Mouse (Mus musculus) right cerebral cortex, postnatal 4 days (tissue): ENCODE measurements around the gene Rbmy.
"Not testable (repeated sequence)": the region's sequence is repeated elsewhere in the genome, so short reads cannot be mapped to it uniquely, and the experiment has no call there.

Source experiments
- DNase-seq: peaks from one replicate; pipeline ENCODE4 v3.0.0-alpha.2; 2022

Rbmy gene

DNA sequence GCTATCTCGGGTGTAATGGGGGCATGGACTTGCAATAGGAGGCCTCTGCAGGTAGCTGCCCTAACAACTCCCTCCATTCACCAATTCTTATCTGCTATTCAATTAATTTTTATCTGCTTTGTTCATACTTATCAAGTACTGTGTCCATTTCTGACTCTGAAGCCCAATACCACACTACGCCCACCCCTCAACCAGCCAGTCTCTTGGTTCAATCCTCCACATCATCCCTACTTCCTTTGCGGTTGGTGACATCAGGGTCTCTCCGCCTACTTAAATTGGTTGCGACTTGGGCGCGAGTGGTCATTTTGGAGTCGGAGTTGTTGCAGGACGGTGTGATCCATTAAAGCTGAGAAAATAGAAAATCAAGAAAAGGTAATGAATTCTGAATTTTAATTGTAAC, at the start of gene Rbmy, which contains the start of gene Gm10256:
Gene Rbmy (plus strand): TSS at position 301 of the 400 bp plus-strand sequence.
Gene Gm10256 (plus strand): TSS at position 320 of the 400 bp plus-strand sequence.
- DNase-seq = not testable (repeated sequence)

DNA sequence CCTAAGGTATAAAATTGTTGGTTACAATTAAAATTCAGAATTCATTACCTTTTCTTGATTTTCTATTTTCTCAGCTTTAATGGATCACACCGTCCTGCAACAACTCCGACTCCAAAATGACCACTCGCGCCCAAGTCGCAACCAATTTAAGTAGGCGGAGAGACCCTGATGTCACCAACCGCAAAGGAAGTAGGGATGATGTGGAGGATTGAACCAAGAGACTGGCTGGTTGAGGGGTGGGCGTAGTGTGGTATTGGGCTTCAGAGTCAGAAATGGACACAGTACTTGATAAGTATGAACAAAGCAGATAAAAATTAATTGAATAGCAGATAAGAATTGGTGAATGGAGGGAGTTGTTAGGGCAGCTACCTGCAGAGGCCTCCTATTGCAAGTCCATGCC, 34.4 kb upstream of the Rbmy start, which contains the start of gene Gm4064:
Gene Gm4064 (minus strand): TSS at position 101 of the 400 bp plus-strand sequence.
- DNase-seq = not testable (repeated sequence)
